Mouse (Mus musculus) bone marrow, adult 2 months (tissue): ENCODE measurements around the gene Btbd35f13. TPM values are rescaled to one million over a fixed set of nuclear protein-coding genes. Genes with fewer than 3 reads are reported as not detected.
"Not testable (repeated sequence)": the region's sequence is repeated elsewhere in the genome, so short reads cannot be mapped to it uniquely, and the experiment has no call there.

Experiments
- H3K27ac ChIP-seq: fragments of 200-500 bp; 2 replicates; pipeline ENCODE4 v1.5.1; 2012; ENCODE audit warnings: low read depth, mild to moderate bottlenecking, control low read depth, inconsistent platforms, low read length; ENCODE audit not compliant: control insufficient read depth, poor library complexity, insufficient read depth
- H3K4me1 ChIP-seq: fragments of 200-500 bp; 2 replicates; pipeline ENCODE4 v1.6.1; 2011; ENCODE audit warnings: low read length; ENCODE audit not compliant: control insufficient read depth, insufficient read depth
- H3K4me3 ChIP-seq: fragments of 200-500 bp; replicated peaks from 2 replicates; pipeline ENCODE3; 2011; ENCODE audit warnings: mild to moderate bottlenecking, low read depth, low read length, control low read depth; ENCODE audit not compliant: control insufficient read depth
- WGBS: fragments of 180-500 bp; shearing (Covaris S2); methylation state at CpG from one replicate; pipeline ENCODE4 v1.1.7; 2018; 5-methylcytosine and 5-hydroxymethylcytosine counted together
- polyA plus RNA-seq: library from polyadenylated mRNA; stranded (reverse); fragments of >200 nt; gene quantifications from 2 replicates; pipeline ENCODE4 v1.2.4, GENCODE M21; 2011; ENCODE audit warnings: low replicate concordance; ENCODE audit not compliant: missing spikeins, insufficient read depth, insufficient read length

Gene Btbd35f13
- polyA plus RNA-seq, result not detected in 2 replicates

DNA sequence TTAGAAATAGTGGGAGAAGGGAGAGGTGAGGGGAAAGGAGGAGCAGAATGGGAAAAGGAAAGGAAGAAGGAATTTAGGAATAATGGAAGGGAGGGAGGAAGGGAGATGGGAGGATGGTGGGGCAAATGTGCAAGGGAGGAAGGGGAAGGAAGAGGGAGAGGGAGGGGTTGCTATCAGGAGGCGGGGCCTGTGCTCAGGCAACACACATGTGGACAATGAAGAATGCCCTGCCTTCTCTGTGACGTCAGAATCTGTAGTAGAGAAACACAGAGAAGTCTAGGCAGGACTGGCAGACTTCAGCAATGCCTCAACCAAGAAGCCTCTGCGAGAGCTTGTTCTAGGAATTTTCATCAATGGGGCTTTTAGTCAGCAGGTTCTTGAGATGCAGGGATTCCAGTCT lies at the start of gene Btbd35f13:
TSS of gene Btbd35f13 (plus strand) at position 301 of the 400 bp plus-strand sequence.
- H3K27ac ChIP-seq, H3K4me1 ChIP-seq, H3K4me3 ChIP-seq: not testable (repeated sequence)
- 52% methylated on average over 2 of the region's 3 CpGs for WGBS

DNA sequence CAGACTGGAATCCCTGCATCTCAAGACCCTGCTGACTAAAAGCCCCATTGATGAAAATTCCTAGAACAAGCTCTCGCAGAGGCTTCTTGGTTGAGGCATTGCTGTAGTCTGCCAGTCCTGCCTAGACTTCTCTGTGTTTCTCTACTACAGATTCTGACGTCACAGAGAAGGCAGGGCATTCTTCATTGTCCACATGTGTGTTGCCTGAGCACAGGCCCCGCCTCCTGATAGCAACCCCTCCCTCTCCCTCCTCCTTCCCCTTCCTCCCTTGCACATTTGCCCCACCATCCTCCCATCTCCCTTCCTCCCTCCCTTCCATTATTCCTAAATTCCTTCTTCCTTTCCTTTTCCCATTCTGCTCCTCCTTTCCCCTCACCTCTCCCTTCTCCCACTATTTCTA lies 45.3 kb downstream of the Btbd35f13 start, which contains the start of gene Btbd35f14:
TSS of gene Btbd35f14 (minus strand) at position 101 of the 400 bp plus-strand sequence.
- not testable (repeated sequence) for H3K4me3 ChIP-seq, H3K4me1 ChIP-seq, H3K27ac ChIP-seq
- no CpG with 5 or more reads among the region's 3 CpGs for WGBS

Other genes starting within 250 kb of the Btbd35f13 start
- not detected in 2 replicates for gene Btbd35f15, start 79.9 kb upstream of the Btbd35f13 start, polyA plus RNA-seq
- gene Btbd35f14, start 45.2 kb downstream of the Btbd35f13 start, polyA plus RNA-seq, result not detected in 2 replicates